Mouse (Mus musculus): Measurements from ENCODE around the gene Cacna2d1.

The Cacna2d1 gene

GRCm38 (mm10) chr5:16265385-16265784 lies 330.9 kb downstream of the Cacna2d1 start:
- no peak for DNase-seq (ENCODE audit: low read depth, low spot score)

GRCm38 (mm10) chr5:16277058-16277457 lies 342.6 kb downstream of the Cacna2d1 start:
- DNase-seq (ENCODE audit: low read depth, low spot score): no peak

- no peak for DNase-seq (ENCODE audit: low read depth, low spot score)
Observed at GRCm38 (mm10) chr5:16281229-16281628, 346.7 kb downstream of the Cacna2d1 start.

GRCm38 (mm10) chr5:16293223-16293622 lies 358.7 kb downstream of the Cacna2d1 start:
- peak; percentile 34 for DNase-seq (ENCODE audit: low read depth, low spot score)

- DNase-seq (ENCODE audit: low read depth, low spot score): no peak
Observed at GRCm38 (mm10) chr5:16293825-16294224, 359.3 kb downstream of the Cacna2d1 start.

- DNase-seq (ENCODE audit: low read depth, low spot score): no peak
Observed at GRCm38 (mm10) chr5:16294708-16295107, 360.2 kb downstream of the Cacna2d1 start.

GRCm38 (mm10) chr5:16297170-16297771 lies 362.8 kb downstream of the Cacna2d1 start:
- DNase-seq (ENCODE audit: low read depth, low spot score): no peak

- no peak for DNase-seq (ENCODE audit: low read depth, low spot score)
Observed at GRCm38 (mm10) chr5:16299631-16300030, 365.1 kb downstream of the Cacna2d1 start.

GRCm38 (mm10) chr5:16309168-16310006 lies 374.9 kb downstream of the Cacna2d1 start:
- DNase-seq (ENCODE audit: low read depth, low spot score): peak; percentile 69

GRCm38 (mm10) chr5:16314242-16314641 lies 379.8 kb downstream of the Cacna2d1 start:
- no peak for DNase-seq (ENCODE audit: low read depth, low spot score)

GRCm38 (mm10) chr5:16315983-16316390 lies 381.5 kb downstream of the Cacna2d1 start:
- DNase-seq (ENCODE audit: low read depth, low spot score): no peak

GRCm38 (mm10) chr5:16317680-16318242 lies 383.3 kb downstream of the Cacna2d1 start:
- DNase-seq (ENCODE audit: low read depth, low spot score): no peak

GRCm38 (mm10) chr5:16326610-16327009 lies 392.1 kb downstream of the Cacna2d1 start:
- no peak for DNase-seq (ENCODE audit: low read depth, low spot score)

GRCm38 (mm10) chr5:16345393-16345792 lies 410.9 kb downstream of the Cacna2d1 start:
- DNase-seq (ENCODE audit: low read depth, low spot score): no peak

GRCm38 (mm10) chr5:16355816-16356215 lies 421.3 kb downstream of the Cacna2d1 start:
- DNase-seq (ENCODE audit: low read depth, low spot score): no peak

- DNase-seq (ENCODE audit: low read depth, low spot score): no peak
Observed at GRCm38 (mm10) chr5:16357709-16358108, 423.2 kb downstream of the Cacna2d1 start.

- DNase-seq (ENCODE audit: low read depth, low spot score): no peak
Observed at GRCm38 (mm10) chr5:16362076-16362475, 427.6 kb downstream of the Cacna2d1 start.

- DNase-seq (ENCODE audit: low read depth, low spot score): no peak
Observed at GRCm38 (mm10) chr5:16363171-16363570, 428.7 kb downstream of the Cacna2d1 start.

- no peak for DNase-seq (ENCODE audit: low read depth, low spot score)
Observed at GRCm38 (mm10) chr5:16370706-16371105, 436.2 kb downstream of the Cacna2d1 start.

- DNase-seq (ENCODE audit: low read depth, low spot score): no peak
Observed at GRCm38 (mm10) chr5:16373966-16374365, 439.5 kb downstream of the Cacna2d1 start.

- DNase-seq (ENCODE audit: low read depth, low spot score): no peak
Observed at GRCm38 (mm10) chr5:16376329-16376908, 441.9 kb downstream of the Cacna2d1 start.

GRCm38 (mm10) chr5:16410011-16410410 lies 475.5 kb downstream of the Cacna2d1 start:
- peak; percentile 4 for DNase-seq (ENCODE audit: low read depth, low spot score)

All from mesoderm, embryonic 11.5 days (tissue).